Mouse (Mus musculus) midbrain, embryonic 15.5 days (tissue): ENCODE data around the gene Cxcr1. TPM values are rescaled to one million over a fixed set of nuclear protein-coding genes. Genes with fewer than 3 reads are reported as not detected.

Experiments used
- ATAC-seq: fragments of 200-750 bp; cut with Nextera tagmentation; replicated peaks from 2 replicates; pipeline ENCODE4 v1.8.0; 2017; ENCODE audit warnings: moderate TSS enrichment
- H3K27ac ChIP-seq: fragments of 300-500 bp; sonication (generic); 2 replicates; pipeline ENCODE4 v1.5.1; 2015; ENCODE audit warnings: mild to moderate bottlenecking, inconsistent platforms
- H3K27me3 ChIP-seq: fragments of 300-500 bp; sonication (generic); replicated peaks from 2 replicates; pipeline ENCODE4 v1.6.1; 2015; ENCODE audit warnings: inconsistent platforms
- H3K36me3 ChIP-seq: fragments of 300-500 bp; sonication (generic); replicated peaks from 2 replicates; pipeline ENCODE4 v1.6.1; 2015; ENCODE audit warnings: inconsistent platforms
- H3K4me1 ChIP-seq: fragments of 300-500 bp; sonication (generic); 2 replicates; pipeline ENCODE4 v1.6.1; 2015; ENCODE audit warnings: inconsistent platforms
- H3K4me2 ChIP-seq: fragments of 300-500 bp; sonication (generic); 2 replicates; pipeline ENCODE4 v1.6.1; 2015; ENCODE audit warnings: inconsistent platforms, mild to moderate bottlenecking, moderate library complexity
- H3K4me3 ChIP-seq: fragments of 300-500 bp; sonication (generic); 2 replicates; pipeline ENCODE4 v1.5.1; 2015; ENCODE audit warnings: mild to moderate bottlenecking, inconsistent platforms
- H3K9ac ChIP-seq: fragments of 300-500 bp; sonication (generic); 2 replicates; pipeline ENCODE4 v1.6.1; 2015; ENCODE audit warnings: mild to moderate bottlenecking, inconsistent platforms
- H3K9me3 ChIP-seq: fragments of 300-500 bp; sonication (generic); 2 replicates; pipeline ENCODE4 v1.6.1; 2016; ENCODE audit warnings: inconsistent platforms
- WGBS: fragments of 180-500 bp; shearing (Covaris S2); methylation state at CpG from one replicate; pipeline ENCODE4 v1.1.7; 2015; ENCODE audit warnings: mixed read lengths; 5-methylcytosine and 5-hydroxymethylcytosine counted together
- microRNA counts: library from miRNA; unstranded; fragments of <30 nt; microRNA quantifications from one replicate; lab custom pipeline; 2016
- microRNA-seq: library from miRNA; unstranded; fragments of <30 nt; microRNA quantifications from one replicate; pipeline ENCODE4, GENCODE M21; 2016
- polyA plus RNA-seq: library from polyadenylated mRNA; unstranded; fragments of >200 nt; fragmentation: Nextera tagmentation; extraction: Ambion mirVana; gene quantifications from 2 replicates; pipeline ENCODE4 v1.2.1, GENCODE M21; 2015

The Cxcr1 gene
- polyA plus RNA-seq, 1 experiment from 2014 or later, result not detected

DNA sequence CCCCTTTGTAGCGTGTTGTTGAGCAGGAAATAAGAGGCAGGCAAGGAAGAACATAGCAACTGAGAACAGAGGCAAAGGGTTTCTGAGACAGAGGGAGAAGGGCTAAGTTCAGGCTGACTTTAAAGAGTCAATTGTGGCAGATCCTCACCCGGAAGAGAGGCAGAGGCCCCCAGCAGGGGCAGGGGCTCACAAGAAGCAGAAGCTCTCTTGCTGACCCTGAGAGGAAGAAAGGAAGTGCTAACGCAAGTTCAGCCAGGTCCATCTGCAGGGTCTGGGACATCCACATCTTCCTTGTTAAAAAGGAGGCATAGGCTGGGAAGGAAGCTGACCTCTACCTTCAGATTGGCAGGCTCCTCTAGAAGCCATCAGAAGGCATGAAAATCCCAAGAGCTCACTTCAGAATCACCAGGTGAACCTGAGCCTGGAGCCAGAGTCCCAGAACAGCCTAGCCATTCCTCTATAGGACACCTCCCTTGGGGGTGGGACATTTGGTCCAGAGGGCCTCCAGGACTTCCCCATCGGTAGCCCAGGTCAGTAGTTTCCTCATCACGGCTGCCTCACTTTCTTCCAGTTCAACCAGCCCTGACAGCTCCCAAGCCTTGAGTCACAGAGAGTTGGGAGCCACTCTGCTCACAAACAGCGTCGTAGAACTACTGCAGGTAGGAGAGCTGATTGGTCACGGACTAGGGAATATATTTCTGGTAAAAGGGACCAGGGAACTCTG, 40.8 kb downstream of the Cxcr1 start, which contains the start of gene Cxcr2:
Gene Cxcr2, plus strand, starts transcription at position 529 of the 724 bp plus-strand sequence.
- H3K4me1 ChIP-seq, result no peaks in the 10 kb centered on the region
- H3K4me2 ChIP-seq, result no peak within 1 kb of the TSS
- no peaks in the 10 kb centered on the region for H3K27me3 ChIP-seq
- 84% methylated on average over 8 of the region's 8 CpGs for WGBS
- H3K36me3 ChIP-seq, result no peaks in the 10 kb centered on the region
- H3K9ac ChIP-seq, result no peak within 1 kb of the TSS
- H3K27ac ChIP-seq, result no peak within 1 kb of the TSS
- ATAC-seq, result no peak
- no peak within 1 kb of the TSS for H3K4me3 ChIP-seq
- no peaks in the 10 kb centered on the region for H3K9me3 ChIP-seq

DNA sequence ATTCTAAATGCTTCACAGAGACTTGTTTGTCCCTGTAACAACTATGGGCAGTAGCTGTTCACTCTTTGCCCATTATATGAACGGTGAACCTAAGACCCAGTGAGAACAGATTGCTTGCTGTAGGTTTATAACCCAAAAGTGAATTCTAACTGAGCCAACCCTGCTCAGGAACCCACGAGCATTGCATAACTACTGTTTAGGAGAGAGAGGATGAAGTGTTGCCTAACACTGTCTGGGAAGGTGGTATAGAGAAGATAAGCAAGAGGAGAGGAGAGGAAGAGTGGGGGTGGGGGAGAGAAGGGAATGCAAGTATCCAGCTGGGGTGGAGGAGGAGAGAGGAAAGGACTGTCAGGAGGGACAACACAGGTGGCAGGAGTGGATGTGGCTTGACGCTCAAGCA, 43.3 kb downstream of the Cxcr1 start:
- Histone ChIP-seq H3K9ac (no peak overlapping the region), H3K4me3 (no peak overlapping the region), H3K4me2 (no peak overlapping the region), H3K4me1 (no peaks in the 10 kb centered on the region), H3K9me3 (no peaks in the 10 kb centered on the region), H3K27me3 (no peaks in the 10 kb centered on the region), H3K36me3 (no peaks in the 10 kb centered on the region), H3K27ac (no peak overlapping the region)
- ATAC-seq, result no peak
- 84% methylated on average over 3 of the region's 3 CpGs for WGBS

DNA sequence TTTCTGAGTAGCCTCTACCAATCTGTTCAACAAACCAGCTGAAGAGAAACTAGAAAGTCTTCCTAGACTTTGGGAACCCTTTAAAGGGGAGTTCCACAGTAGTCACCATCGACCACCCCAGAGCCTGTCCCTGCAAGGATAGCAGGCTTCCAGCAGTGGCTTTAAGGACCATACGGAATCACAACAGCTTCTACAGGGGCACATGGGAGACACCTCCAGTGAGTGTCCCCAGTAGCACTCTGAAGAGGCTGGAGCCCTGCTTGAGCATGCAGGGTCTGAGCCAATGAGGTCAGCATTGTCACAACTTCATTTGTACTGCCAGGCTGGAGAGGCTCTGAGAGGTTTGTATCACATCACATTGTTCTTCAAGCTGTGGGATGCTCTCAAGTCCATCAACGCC, 44.3 kb downstream of the Cxcr1 start:
- Histone ChIP-seq H3K4me3 (no peak overlapping the region), H3K27ac (no peak overlapping the region), H3K9me3 (no peaks in the 10 kb centered on the region), H3K4me2 (no peak overlapping the region), H3K9ac (no peak overlapping the region), H3K4me1 (no peaks in the 10 kb centered on the region), H3K36me3 (no peaks in the 10 kb centered on the region), H3K27me3 (no peaks in the 10 kb centered on the region)
- no peak for ATAC-seq
- 70% methylated on average over 3 of the region's 3 CpGs for WGBS

DNA sequence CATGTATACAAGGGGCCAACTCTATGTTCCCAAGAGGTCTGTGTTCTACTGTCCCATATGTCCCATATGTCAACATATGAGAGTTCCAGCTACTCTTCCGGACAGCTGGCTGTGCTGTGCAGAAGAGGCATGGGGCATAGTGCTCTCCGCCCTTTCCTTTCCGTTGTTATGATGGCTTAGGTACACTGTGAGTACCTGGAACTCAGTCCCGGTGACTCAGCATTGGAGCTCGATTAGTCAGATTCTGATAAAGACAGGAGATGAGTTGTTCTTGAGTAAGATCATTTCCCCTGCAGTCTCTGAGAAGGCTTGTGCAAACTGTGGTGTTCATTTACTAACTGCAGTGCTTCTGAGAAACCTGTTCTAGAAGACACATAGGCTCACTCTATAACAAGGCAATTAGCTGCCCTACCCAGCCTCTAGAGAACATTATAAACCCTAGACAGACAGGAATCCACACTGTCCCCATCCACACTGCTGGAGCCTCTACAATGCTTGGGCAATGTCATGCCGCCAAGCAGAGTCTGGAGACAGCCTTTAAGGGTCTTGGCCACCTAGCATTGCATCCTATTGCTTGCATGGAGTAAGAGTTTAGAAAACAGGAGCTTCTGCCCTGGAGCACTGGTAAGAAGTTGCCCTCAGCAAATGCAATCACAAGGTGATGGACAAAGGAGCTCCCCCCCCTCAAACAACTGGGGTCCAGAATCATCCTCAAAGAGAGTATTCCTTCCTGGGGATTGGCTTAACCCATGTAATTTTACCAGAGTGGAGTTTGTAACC, 45.1 kb downstream of the Cxcr1 start:
- ATAC-seq, result no peak
- no peaks in the 10 kb centered on the region for H3K27me3 ChIP-seq
- no peak overlapping the region for H3K9ac ChIP-seq
- no peaks in the 10 kb centered on the region for H3K36me3 ChIP-seq
- 93% methylated on average over 6 of the region's 6 CpGs for WGBS
- no peak overlapping the region for H3K4me3 ChIP-seq
- no peaks in the 10 kb centered on the region for H3K4me1 ChIP-seq
- no peak overlapping the region for H3K27ac ChIP-seq
- H3K9me3 ChIP-seq, result no peaks in the 10 kb centered on the region
- no peak overlapping the region for H3K4me2 ChIP-seq

MicroRNA genes within 50 kb of the gene (microRNA counts, 519-probe panel; counts per million panel counts)
- 2,124 counts per million, percentile 23 among the panel's probes with 10 or more counts for microRNA mmu-miR-1928 (lab: Ali Mortazavi, UCI)

Small RNAs within 50 kb of the gene (microRNA-seq; reads per million reads assigned to microRNA genes)
- gene Mir1928, result not detected

Other genes starting within 250 kb of the Cxcr1 start
- gene Tns1, start 70.2 kb downstream of the Cxcr1 start, polyA plus RNA-seq, result 12.5 and 15.2 TPM in 2 replicates
- gene Rufy4, start 69.1 kb downstream of the Cxcr1 start, polyA plus RNA-seq, result 0.15 and 0.25 TPM in 2 replicates
- 0.05 TPM in 2 replicates for gene Cxcr2, start 40.6 kb downstream of the Cxcr1 start, polyA plus RNA-seq
- gene Arpc2, start 41.5 kb upstream of the Cxcr1 start, polyA plus RNA-seq, result 396 and 398 TPM in 2 replicates
- 0.15 and 0.17 TPM in 2 replicates for gene Gpbar1, start 83.9 kb upstream of the Cxcr1 start, polyA plus RNA-seq
- gene Aamp, start 90.1 kb upstream of the Cxcr1 start, polyA plus RNA-seq, result 217 and 229 TPM in 2 replicates
- 114 and 117 TPM in 2 replicates for gene Pnkd, start 90.3 kb upstream of the Cxcr1 start, polyA plus RNA-seq
- 7.5 and 9.4 TPM in 2 replicates for gene Tmbim1, start 111.0 kb upstream of the Cxcr1 start, polyA plus RNA-seq
- 0.68 and 1.9 TPM in 2 replicates for gene Catip, start 167.5 kb upstream of the Cxcr1 start, polyA plus RNA-seq
- gene Slc11a1, start 180.6 kb upstream of the Cxcr1 start, polyA plus RNA-seq, result 2.0 and 3.4 TPM in 2 replicates
- gene Ctdsp1, start 196.9 kb upstream of the Cxcr1 start, polyA plus RNA-seq, result 14.3 and 17.4 TPM in 2 replicates
- gene Vil1, start 214.7 kb upstream of the Cxcr1 start, polyA plus RNA-seq, result 0.22 and 0.41 TPM in 2 replicates